Mouse (Mus musculus): ENCODE data around the gene Prmt1. TPM values are rescaled to one million over a fixed set of nuclear protein-coding genes. Genes with fewer than 3 reads are reported as not detected.

Prmt1 gene
- 153 TPM for total RNA-seq (2023)

DNA sequence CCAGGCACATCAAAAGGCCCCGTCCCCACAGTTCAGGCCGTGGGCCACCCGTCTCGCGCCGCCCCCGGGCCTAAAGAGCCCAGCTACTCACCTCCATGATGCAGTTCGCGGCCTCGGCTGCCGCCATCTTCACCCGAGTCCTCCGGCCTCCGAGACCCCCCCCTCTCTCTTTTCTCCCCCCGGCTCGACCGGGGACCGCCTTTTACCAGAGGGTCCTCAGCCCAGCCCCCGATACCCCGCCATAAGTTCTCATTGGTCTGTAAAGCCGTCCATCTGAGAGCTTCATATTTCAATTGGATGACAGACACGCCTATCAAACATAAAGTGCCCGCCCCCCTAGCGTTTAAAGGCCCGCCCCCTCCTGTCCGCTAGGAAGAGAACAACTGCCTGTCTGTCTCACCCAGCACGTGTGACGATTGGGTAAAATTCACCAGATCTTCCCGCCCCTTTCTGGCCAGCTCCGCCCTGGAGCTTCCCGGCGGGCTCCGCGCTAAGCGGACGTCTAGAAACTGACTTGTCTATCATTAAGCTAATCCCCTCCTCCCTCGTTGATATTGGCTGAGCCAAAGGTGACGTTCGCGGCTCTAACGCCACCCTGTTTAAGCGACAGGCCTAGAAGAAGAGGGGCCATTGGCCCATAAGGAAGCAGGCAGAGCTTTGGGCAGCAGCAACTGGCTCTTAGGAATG lies at the start of gene Prmt1:
Gene Prmt1 (minus strand): TSS at position 377 of the 687 bp plus-strand sequence.

GRCm38 (mm10) chr7:45017242-45018061 lies 31.1 kb upstream of the Prmt1 start, which contains the start of gene Rras:
Rras (plus strand) TSS chr7:45017961.

GRCm38 (mm10) chr7:45015957-45016612 lies 29.7 kb upstream of the Prmt1 start, which contains the start of gene Scaf1:
Scaf1 (minus strand) TSS chr7:45016363.

DNA sequence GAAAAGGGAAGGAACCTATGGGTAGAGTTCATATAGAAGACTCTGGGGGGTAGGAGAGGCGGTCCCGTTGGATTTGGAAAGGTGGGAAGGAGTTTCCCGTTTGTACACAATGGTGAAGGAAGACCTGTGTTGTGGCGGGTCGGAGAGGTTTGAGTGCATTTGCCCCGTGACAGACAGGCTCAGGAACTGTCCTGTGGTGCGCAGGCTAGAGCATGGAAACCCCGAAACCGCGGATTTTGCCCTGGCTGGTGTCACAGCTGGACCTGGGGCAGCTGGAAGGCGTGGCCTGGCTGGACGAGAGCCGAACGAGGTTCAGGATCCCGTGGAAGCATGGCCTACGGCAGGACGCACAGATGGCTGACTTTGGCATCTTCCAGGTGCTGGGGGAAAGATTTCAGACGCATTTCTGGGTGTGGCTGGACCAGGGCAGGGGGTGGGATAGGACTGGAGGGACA lies 12.2 kb upstream of the Prmt1 start, which contains the start of gene Bcl2l12:
Gene Bcl2l12 (minus strand): TSS at position 212 of the 455 bp plus-strand sequence.

GRCm38 (mm10) chr7:44997231-44997939 lies 11.0 kb upstream of the Prmt1 start, which contains the start of gene Irf3:
Irf3 (plus strand) TSS chr7:44997648.

GRCm38 (mm10) chr7:44974383-44975116 lies 11.8 kb downstream of the Prmt1 start, which contains the start of gene Cpt1c:
Cpt1c (minus strand) TSS chr7:44974851.

DNA sequence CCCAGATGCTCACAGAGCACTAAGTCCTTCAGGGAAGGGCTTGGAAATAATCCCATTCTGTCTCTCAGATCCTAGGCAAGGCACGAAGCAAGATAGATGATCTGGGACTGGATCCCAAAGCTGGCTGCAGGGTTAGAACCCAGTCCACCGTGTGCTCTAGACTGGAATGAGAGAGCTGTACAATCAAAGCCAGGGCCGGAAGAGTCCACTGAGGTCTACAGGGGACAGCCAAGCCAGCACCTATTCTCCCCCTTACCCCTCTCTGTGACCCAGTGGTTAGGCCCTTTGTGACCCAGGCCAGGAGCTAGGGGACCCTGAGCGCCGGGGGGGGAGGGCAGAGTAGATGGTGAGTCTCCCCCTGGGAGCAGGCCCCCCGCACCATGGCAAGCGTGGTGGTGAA lies 43.5 kb downstream of the Prmt1 start, which contains the start of gene Tsks:
Gene Tsks (plus strand): TSS at position 301 of the 400 bp plus-strand sequence.

DNA sequence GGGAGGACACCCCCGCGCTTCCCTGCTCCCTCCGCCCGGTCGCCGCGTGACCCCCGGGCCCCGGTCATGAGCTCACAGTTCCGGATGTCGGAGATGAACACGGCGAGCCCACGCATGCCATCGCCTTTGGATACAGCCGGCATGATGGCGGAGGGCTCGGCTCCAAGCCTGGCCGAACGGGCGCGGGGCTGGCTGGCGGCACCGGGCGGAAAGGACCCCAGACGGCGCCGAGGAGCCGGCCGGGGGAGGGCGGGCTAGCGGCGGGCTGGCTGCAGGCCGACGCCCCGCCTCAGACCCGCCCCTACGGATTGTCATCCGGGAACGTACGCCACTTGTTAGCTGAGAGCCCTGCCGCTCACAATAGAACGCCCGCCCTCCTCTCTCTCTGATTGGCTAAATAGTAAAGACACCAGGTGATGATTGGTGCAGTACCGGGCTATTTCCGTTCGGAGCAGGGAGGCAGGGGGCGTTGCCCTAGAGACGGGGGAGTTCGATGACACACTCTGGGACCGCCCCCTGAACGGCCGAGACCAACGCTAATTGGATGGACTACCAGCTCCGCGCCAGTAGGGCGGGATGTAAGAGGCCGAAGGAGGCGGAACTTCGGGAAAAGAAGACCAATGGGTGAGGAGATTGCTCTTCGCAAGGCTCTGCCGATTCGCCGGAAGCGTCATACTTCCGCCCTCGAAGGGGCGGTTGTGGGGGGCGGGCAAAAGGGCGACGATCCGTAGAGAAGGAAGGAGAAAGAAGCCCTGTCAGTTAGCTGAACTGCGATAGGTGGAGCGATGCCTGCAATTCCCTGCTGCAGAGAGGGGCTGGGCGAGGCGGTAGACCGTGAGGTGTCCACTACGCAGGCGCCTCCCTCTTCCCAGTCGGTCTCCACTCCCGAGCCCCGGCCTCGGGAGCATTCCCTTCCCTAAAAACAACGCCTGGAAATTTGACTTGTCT lies 56.9 kb downstream of the Prmt1 start, which contains the start of gene Ap2a1:
Gene Ap2a1 (minus strand): TSS at position 293 of the 948 bp plus-strand sequence.

Other genes with a start within 250 kb of the Prmt1 start
- gene Vrk3, start 238.2 kb downstream of the Prmt1 start, total RNA-seq (2023), result 99.4 TPM
- gene Zfp473, start 235.5 kb downstream of the Prmt1 start, total RNA-seq (2023), result 0.86 TPM
- 42.8 TPM for gene Nup62, start 170.5 kb downstream of the Prmt1 start, total RNA-seq (2023)
- 3.2 TPM for gene Il4i1, start 170.2 kb downstream of the Prmt1 start, total RNA-seq (2023)
- 7.2 TPM for gene Atf5, start 169.9 kb downstream of the Prmt1 start, total RNA-seq (2023)
- gene Akt1s1, start 137.6 kb downstream of the Prmt1 start, total RNA-seq (2023), result 47.9 TPM
- gene Tbc1d17, start 137.5 kb downstream of the Prmt1 start, total RNA-seq (2023), result 92.5 TPM
- gene Pnkp, start 129.4 kb downstream of the Prmt1 start, total RNA-seq (2023), result 62.0 TPM
- gene Ptov1, start 116.8 kb downstream of the Prmt1 start, total RNA-seq (2023), result 27.8 TPM
- gene Med25, start 93.9 kb downstream of the Prmt1 start, total RNA-seq (2023), result 77.4 TPM
- 17.6 TPM for gene Fuz, start 90.5 kb downstream of the Prmt1 start, total RNA-seq (2023)
- 71.8 TPM for gene Ap2a1, start 57.1 kb downstream of the Prmt1 start, total RNA-seq (2023)
- 0.33 TPM for gene Tsks, start 43.4 kb downstream of the Prmt1 start, total RNA-seq (2023)
- gene Cpt1c, start 11.7 kb downstream of the Prmt1 start, total RNA-seq (2023), result 0.18 TPM
- 157 TPM for gene Irf3, start 11.1 kb upstream of the Prmt1 start, total RNA-seq (2023)
- gene Bcl2l12, start 12.1 kb upstream of the Prmt1 start, total RNA-seq (2023), result 19.6 TPM
- gene Scaf1, start 29.8 kb upstream of the Prmt1 start, total RNA-seq (2023), result 83.6 TPM
- gene Rras, start 31.4 kb upstream of the Prmt1 start, total RNA-seq (2023), result 10.3 TPM
- gene Prr12, start 66.3 kb upstream of the Prmt1 start, total RNA-seq (2023), result 75.1 TPM
- gene Nosip, start 75.9 kb upstream of the Prmt1 start, total RNA-seq (2023), result 61.3 TPM
- gene Prrg2, start 76.1 kb upstream of the Prmt1 start, total RNA-seq (2023), result 0.95 TPM
- gene Rcn3, start 105.7 kb upstream of the Prmt1 start, total RNA-seq (2023), result 6.1 TPM
- gene Fcgrt, start 117.3 kb upstream of the Prmt1 start, total RNA-seq (2023), result 22.7 TPM
- 3,211 TPM for gene Rps11, start 137.9 kb upstream of the Prmt1 start, total RNA-seq (2023)
- gene Rpl13a, start 142.2 kb upstream of the Prmt1 start, total RNA-seq (2023), result 5,433 TPM
- gene Gm45713, start 149.7 kb upstream of the Prmt1 start, total RNA-seq (2023), result not detected
- 299 TPM for gene Flt3l, start 149.9 kb upstream of the Prmt1 start, total RNA-seq (2023)
- 38.5 TPM for gene Pih1d1, start 167.7 kb upstream of the Prmt1 start, total RNA-seq (2023)
- gene Aldh16a1, start 168.0 kb upstream of the Prmt1 start, total RNA-seq (2023), result 61.5 TPM
- not detected for gene Slc17a7, start 177.4 kb upstream of the Prmt1 start, total RNA-seq (2023)
- gene Gfy, start 193.0 kb upstream of the Prmt1 start, total RNA-seq (2023), result not detected
- gene Pth2, start 194.4 kb upstream of the Prmt1 start, total RNA-seq (2023), result not detected
- not detected for gene Ccdc155, start 218.3 kb upstream of the Prmt1 start, total RNA-seq (2023)
- gene Dkkl1, start 225.6 kb upstream of the Prmt1 start, total RNA-seq (2023), result not detected
- gene Tead2, start 229.2 kb upstream of the Prmt1 start, total RNA-seq (2023), result not detected

All from CD4-positive naive resting alpha-beta T cell, adult 57 days (primary cell).